Mouse (Mus musculus) liver, postnatal 0 days (tissue): Measurements from ENCODE around the gene Ovol2.

Experiments used
- CTCF ChIP-seq: sonication (generic); IDR thresholded peaks from 2 replicates; pipeline ENCODE4 v1.5.1; 2016; ENCODE audit warnings: antibody characterized with exemption, low read depth
- EP300 ChIP-seq: IDR thresholded peaks from 2 replicates; pipeline ENCODE4 v1.6.1; 2016; ENCODE audit warnings: antibody characterized with exemption, low read depth, mild to moderate bottlenecking

- no peak for TF ChIP-seq CTCF
- TF ChIP-seq EP300 = no peak
Observed at GRCm38 (mm10) chr2:144301101-144301500, 30.8 kb downstream of the Ovol2 start.
